Mouse (Mus musculus): ENCODE measurements around the gene Lhx8.

GRCm38 (mm10) chr3:154287217-154287616 lies 43.2 kb downstream of the Lhx8 start:
- TF ChIP-seq CTCF (IDR thresholded peaks at IDR 0.05; ENCODE audit: extremely low read depth, insufficient read depth, insufficient read length, insufficient replicate concordance) (no peak), POLR2A (IDR thresholded peaks at IDR 0.05; ENCODE audit: low read depth, low read length) (no peak)
